Mouse (Mus musculus) layer of hippocampus, adult 8-10 months (tissue): ENCODE measurements at regions not wholly inside any gene's neighbourhood (a gene's known extent, or its start where the extent isn't known, plus 50 kb on each side); places are given as distances from the start of the nearest gene placed in this dataset.

Experiments used
- DNase-seq, 2 experiments: peaks; one replicate each; pipeline ENCODE4 v3.0.0; 2022; ENCODE audit warnings: low spot score in 2 of 2

DNA sequence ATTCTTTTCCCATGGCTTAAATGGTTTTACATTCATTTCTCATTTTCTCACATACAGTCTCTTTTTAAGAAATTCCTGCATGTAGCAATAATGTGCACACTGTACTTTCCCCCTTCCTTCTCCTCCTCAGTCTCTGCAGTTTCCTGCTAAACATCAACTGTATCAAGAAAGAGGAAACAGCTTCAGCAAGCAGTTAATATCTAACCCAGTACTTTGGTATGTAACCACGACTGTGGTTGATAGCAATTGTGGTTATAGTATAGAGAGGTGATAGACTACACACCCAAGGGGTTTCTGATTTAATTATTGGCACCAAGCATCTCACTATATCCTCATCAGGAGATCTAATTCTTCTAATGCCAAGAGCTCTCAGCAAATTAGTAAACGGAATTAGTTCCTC, 52.8 kb upstream of the Eci2 start:
- DNase-seq = no peak

GRCm38 (mm10) chr13:35085386-35085785, 58.5 kb upstream of the Eci2 start:
- DNase-seq = no peak

GRCm38 (mm10) chr13:35087246-35088040, 60.5 kb upstream of the Eci2 start:
- DNase-seq = peak; percentile 16 to 34

- DNase-seq = no peak
These were observed 64.3 kb upstream of the Eci2 start for GRCm38 (mm10) chr13:35091155-35091554.

DNA sequence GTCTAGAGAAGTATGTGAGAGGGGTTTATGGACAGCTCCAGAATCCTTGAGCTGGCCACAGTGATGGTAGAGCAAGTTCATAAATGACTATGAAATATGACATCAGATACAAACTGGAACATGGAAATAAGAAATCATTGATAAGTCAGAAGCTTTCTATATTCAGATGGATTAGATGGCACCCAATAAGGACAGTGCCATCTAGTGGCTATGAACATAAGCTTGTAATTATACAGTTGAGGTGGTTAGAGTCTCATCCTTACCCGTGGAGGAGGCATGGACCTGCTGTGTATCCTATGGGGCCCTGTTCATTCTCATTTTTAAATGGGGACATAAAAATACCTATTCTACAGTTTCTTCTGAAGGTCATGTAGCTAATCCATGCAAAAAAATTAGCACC, 92.9 kb upstream of the Eci2 start:
- no peak for DNase-seq

DNA sequence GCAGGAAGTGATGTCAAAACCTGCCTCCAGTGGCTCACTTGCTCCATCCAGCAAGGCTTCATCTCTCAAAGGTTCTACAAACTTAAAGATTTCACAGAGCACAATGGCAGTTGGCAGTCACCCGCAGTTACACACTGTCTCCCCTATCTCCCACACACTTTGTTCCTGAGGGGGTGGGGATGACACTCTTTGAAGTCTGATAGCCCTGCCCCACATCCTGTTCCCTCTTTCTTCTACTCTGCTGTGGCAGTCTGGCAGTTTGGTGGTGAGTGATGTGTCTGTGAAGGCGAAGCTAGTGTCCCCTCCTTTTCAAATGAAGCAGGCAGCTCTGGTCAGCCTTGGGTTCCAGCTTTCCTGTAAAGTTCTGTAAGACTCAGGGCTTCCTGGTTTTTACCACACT, 102.6 kb upstream of the Eci2 start:
- DNase-seq = no peak

DNA sequence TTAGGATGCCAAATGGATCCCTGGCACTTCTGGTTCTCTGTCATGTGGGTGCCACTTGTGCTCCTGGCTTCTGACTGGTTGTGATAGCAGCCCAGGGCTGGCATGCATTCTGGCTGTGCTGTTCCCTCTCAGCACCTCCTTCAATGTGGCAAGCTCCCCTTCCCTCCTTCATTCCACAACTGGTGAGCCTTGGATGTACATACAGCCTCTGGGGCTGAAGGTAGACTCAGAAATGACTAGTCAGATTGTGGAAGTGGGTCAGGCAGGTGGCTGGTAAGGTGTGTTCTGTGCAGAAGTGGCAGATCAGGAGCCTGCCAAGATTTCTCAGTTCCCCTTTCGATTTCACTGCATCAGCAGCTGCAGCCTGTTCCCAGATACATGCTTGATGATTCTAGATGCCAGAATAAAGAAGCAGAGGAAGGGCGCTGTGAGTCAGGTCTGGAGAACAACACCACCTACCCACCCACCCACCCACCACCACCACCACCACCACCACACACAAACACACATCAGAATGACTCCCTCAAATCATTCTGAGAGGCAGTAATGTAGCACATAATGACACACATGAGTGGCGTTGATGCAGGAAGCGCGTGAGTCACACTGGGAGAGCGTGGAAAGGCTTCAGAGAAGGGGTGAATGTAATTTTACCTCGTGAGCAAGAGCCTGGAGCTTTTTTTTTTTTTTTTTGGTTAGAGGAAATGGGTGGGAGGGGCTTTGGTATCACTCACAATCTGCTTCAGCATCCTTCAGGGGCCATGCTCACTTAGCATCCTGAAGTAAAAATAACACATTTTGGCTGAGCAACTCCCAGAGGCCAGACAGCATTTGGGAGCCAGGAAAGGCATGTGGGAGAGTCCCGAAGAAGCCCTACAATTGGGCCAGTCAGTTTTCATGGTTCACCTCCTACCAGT, 104.6 kb upstream of the Eci2 start:
- DNase-seq = peak; percentile 34 to 44

GRCm38 (mm10) chr13:35151629-35152028, 124.7 kb upstream of the Eci2 start:
- no peak for DNase-seq

DNA sequence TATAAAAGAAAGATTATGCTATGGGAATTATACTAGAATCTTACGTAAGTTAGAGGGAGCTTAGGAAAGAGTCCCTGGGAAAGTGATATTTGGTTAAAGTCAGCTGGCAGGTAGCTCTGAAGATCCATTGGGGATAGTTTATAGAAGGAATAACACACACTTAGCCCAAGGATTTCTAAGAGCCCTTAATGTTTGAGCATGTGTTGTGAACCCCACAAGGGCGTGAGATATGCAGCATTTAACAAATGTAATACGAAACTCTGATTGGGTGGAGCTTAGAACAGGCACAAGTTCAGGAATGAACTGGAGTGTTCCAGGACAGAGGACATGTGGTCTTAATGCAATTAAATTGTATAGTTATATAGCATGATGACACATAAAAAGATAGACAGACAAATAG, 132.6 kb upstream of the Eci2 start:
- DNase-seq = no peak

GRCm38 (mm10) chr13:35160767-35161166, 133.9 kb upstream of the Eci2 start:
- DNase-seq = no peak

- no peak for DNase-seq
These were observed 139.2 kb upstream of the Eci2 start for GRCm38 (mm10) chr13:35166080-35166479.

- DNase-seq = no peak
These were observed 140.1 kb upstream of the Eci2 start for GRCm38 (mm10) chr13:35166831-35167541.

DNA sequence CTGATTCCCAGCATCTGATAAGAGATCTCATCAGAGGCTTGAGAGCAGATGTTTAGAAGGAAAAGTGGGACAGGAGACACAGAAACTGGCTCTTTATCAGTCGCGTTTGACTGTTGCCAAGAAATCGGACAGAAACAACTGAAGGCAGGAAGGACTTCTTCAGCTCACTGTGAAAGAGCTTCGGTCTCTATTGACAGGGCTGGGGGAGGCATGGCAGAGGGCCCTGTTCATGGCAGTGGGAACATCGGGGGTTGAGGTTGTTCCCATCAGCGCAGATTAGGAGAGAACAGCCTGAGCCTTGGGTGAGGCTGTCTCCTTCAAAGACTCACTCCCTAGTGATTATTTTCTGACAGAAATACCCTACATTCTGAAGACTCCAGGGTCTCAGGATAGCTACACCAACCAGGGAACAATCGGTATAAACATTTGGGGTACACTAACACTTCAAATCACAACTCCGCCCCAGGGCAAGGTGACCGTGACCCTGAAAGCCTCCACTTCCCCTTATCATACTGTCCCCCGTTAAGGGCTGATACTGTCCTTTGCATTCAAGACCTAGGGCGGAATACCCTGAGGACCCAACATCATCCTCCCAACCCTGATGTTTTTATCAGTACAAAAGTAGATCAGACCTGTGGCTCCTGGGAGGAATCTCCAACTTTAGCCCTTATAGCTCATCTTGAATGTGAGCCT, 144.8 kb upstream of the Eci2 start:
- no peak for DNase-seq

GRCm38 (mm10) chr13:35173522-35173921, 146.6 kb upstream of the Eci2 start:
- DNase-seq = no peak

- no peak for DNase-seq
These were observed 148.7 kb upstream of the Eci2 start for GRCm38 (mm10) chr13:35175587-35175986.

GRCm38 (mm10) chr13:35177305-35177704, 150.4 kb upstream of the Eci2 start:
- no peak for DNase-seq

DNA sequence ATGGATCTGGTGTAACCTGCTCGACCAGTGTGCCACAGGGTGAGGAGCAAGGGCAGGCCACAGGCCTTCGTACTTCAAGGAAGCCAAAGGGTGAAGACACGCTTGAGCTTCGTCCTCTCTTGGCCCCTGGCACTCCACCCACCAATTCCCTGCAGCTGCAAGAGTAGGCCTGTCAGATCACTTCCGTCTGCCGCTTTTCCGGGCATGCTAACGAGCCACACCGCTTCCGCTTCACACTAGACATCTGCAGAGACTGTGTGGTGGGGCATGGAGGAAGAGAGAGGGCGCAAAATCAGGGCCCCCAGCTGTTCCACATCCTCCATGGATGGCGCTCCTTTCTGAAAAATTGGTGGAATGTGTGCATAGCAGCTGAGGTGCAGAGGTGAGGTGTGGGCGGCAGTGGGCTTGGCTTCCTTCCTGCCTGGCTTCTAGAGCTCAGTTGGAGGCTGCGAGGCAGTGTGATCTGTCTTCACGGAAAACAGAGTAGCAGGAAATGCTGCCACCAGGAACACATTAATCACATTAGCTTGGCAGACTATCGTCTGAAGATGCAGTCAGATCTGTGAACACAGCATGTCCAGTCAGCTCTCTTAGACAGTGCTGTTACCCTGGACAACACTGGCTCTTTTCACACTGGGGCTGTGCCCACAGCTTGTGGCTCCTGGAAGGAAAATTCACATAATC, 162.3 kb upstream of the Eci2 start:
- DNase-seq = peak in 1 of 2 experiments; percentile 19

GRCm38 (mm10) chr13:35202069-35202468, 175.2 kb upstream of the Eci2 start:
- no peak for DNase-seq

DNA sequence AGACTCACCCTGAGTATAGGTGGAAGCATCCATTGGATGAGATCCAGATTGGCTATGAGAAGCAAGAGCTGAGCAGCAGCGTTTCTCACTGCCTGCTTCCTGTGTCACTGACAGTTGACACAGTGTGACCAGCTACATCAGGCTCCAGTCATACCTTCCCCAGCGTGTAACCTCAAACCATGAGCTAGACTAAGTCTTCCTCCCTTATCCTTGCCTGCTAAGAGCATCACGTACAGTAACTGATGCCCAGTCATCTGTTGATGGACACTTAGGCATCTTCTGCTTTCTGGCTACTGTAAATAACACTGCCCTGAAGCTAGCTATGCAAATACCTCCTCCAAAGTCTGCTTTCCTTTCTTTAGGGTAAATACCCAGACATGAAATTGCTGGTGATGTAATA, 181.4 kb upstream of the Eci2 start:
- DNase-seq = no peak

DNA sequence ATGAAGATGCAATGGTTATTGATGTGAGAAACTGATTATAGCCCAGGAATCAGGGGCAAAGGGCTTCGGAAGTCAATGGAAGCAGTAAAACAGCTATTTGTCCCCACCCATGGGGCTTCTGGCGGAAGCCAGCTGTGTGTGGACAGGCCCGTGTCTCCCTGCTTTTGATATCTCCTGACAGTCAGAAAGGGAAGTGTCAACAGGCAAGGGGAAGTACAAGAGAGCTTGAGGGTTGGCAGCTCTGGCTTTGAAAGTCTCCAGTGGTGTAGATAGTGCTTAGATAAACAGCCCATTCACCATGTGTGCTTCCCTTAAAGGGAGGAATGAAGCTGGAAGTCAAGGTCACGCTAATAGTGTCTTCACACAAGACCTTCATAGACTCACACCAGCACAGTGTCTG, 182.7 kb upstream of the Eci2 start:
- no peak for DNase-seq

DNA sequence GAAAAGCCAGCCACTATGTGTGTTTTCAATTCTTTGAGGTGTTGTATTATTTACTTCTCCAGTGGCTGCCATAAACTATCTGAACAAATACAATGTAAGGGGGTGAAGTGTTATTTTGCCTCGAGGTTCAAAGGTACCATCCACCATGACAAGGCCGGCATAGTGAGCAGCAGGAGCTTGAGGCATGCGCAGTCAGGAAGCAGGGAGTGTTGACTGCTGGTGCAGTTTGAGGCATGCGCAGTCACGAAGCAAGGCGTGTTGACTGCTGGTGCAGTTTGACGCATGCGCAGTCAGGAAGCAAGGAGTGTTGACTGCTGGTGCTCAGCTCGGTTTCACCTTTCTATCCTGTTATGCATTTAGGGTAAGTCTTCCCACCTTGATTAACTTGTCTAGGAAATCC, 184.9 kb upstream of the Eci2 start:
- no peak for DNase-seq
